In genomic region chr1:24699320-24699719, GRCm38 (mm10) we compare ENCODE assay signal across 8 mouse cellular contexts. TPM values are rescaled to one million over a fixed set of nuclear protein-coding genes. Genes with fewer than 3 reads are reported as not detected.
DNase-seq lines count a peak whose midpoint lies in the region; ATAC-seq lines count a peak whose summit lies in the region.

No protein-coding gene starts in this region.

- H3K4me1 ChIP-seq in liver, embryonic 16.5 days (ENCODE audit: control insufficient read depth, low read depth, low read length): no peaks in the 10 kb centered on the region; the same call in 1 of the 2 replicates

- H3K9me3 ChIP-seq in liver, embryonic 16.5 days (replicated peaks; ENCODE audit: control insufficient read depth, low read length): no peaks in the 10 kb centered on the region

- WGBS in liver, embryonic 16.5 days (ENCODE audit: insufficient replicate concordance): 10% methylated on average over 9 of the region's 9 CpGs

- H3K27ac ChIP-seq in liver, embryonic 16.5 days (ENCODE audit: low read length): no peak overlapping the region

- H3K4me3 ChIP-seq in liver, embryonic 16.5 days (ENCODE audit: low read depth, low read length): no peak overlapping the region

- H3K36me3 ChIP-seq in liver, embryonic 16.5 days (ENCODE audit: control insufficient read depth, insufficient read depth): no peaks in the 10 kb centered on the region
- peaks cover 2% of the 10 kb centered on the region; the same call in 1 of the 2 replicates for H3K36me3 ChIP-seq in splenic B cell, adult 2 months (ENCODE audit: control insufficient read depth, insufficient read depth, low read length, poor library complexity, severe bottlenecking)

- no peaks in the 10 kb centered on the region for H3K27me3 ChIP-seq in liver, embryonic 16.5 days (ENCODE audit: control insufficient read depth, insufficient read depth, low read depth, low read length)
- no peaks in the 10 kb centered on the region for H3K27me3 ChIP-seq in splenic B cell, adult 2 months (ENCODE audit: control insufficient read depth, insufficient read depth, low read length, poor library complexity, severe bottlenecking)

- peak overlapping the region; percentile 35 for H3K4me2 ChIP-seq in liver, embryonic 16.5 days (ENCODE audit: low read depth, low read length)

- no peak overlapping the region for H3K9ac ChIP-seq in liver, embryonic 16.5 days (ENCODE audit: low read depth, low read length)

- ATAC-seq in liver, embryonic 16.5 days (ENCODE audit: low read depth): peak; percentile 83

- peak; percentile 39 for DNase-seq in adrenal gland, postnatal 10 days
- no peak for DNase-seq in adrenal gland, adult 18-20 months (ENCODE audit: low spot score in 2 of 2)
- DNase-seq in embryo, embryonic 9.5 days (ENCODE audit: extremely low spot score): peak; percentile 30
- DNase-seq in induced T-regulatory cell, adult 2 months (ENCODE audit: low read depth): peak; percentile 13
- DNase-seq in splenic B cell, adult 2 months (ENCODE audit: low read depth, low spot score): peak; percentile 47
- DNase-seq in thymus, postnatal 4 days: no peak
- DNase-seq in thymus, postnatal 36 days: no peak

RNA-seq across cellular contexts. Expression of gene Lmbrd1, which starts 20.9 kb away (rescaled TPM):
- 10 to 100 TPM; 48.1 to 51.2 TPM for total RNA-seq in adrenal gland, postnatal 10 days (2021)
- total RNA-seq in adrenal gland, adult 18-20 months (2021): 10 to 100 TPM; 78.3 to 80.4 TPM
- polyA plus RNA-seq in liver, embryonic 16.5 days (2015; fragmentation: Nextera tagmentation; extraction: Ambion mirVana): 16.5 and 17.1 TPM in 2 replicates

Comparison
In these comparisons a context has a peak if more than half of its experiments do, and no peak if none do; other contexts are left out.
1. DNase-seq: peak in adrenal gland, postnatal 10 days (single experiment), embryo, embryonic 9.5 days (single experiment), induced T-regulatory cell, adult 2 months (single experiment) and splenic B cell, adult 2 months (single experiment); none in adrenal gland, adult 18-20 months (0 of 2), thymus, postnatal 4 days (single experiment) and thymus, postnatal 36 days (0 of 2).